Comparison of ENCODE assay signal across 8 mouse cellular contexts in genomic region chr8:112034603-112035002, GRCm38 (mm10). TPM values are rescaled to one million over a fixed set of nuclear protein-coding genes. Genes with fewer than 3 reads are reported as not detected.
DNase-seq lines count a peak whose midpoint lies in the region; ATAC-seq and TF ChIP-seq lines count a peak whose summit lies in the region.

No protein-coding gene starts in this region.

- no peak overlapping the region for H3K4me3 ChIP-seq in hindbrain, embryonic 11.5 days (ENCODE audit: low read depth, low read length)
- no peak overlapping the region for H3K4me3 ChIP-seq in hindbrain, embryonic 13.5 days
- no peak overlapping the region for H3K4me3 ChIP-seq in embryonic facial prominence, embryonic 10.5 days
- H3K4me3 ChIP-seq in kidney, postnatal 0 days (replicated peaks; ENCODE audit: low read depth, low read length), result no peak overlapping the region

- TF ChIP-seq CTCF in kidney, postnatal 0 days (IDR thresholded peaks at IDR 0.05; ENCODE audit: low read depth), result peak; percentile 84

- whole genome bisulfite sequencing in hindbrain, embryonic 11.5 days, result 15% methylated on average over 8 of the region's 8 CpGs
- WGBS in hindbrain, embryonic 13.5 days, result 18% methylated on average over 8 of the region's 8 CpGs
- 12% methylated on average over 8 of the region's 8 CpGs for WGBS in embryonic facial prominence, embryonic 10.5 days
- WGBS in kidney, postnatal 0 days, result 9% methylated on average over 8 of the region's 8 CpGs

- no peaks in the 10 kb centered on the region for H3K4me1 ChIP-seq in hindbrain, embryonic 11.5 days (replicated peaks; ENCODE audit: control insufficient read depth, insufficient read depth, low read length)
- no peaks in the 10 kb centered on the region; the same call in 1 of the 2 replicates for H3K4me1 ChIP-seq in hindbrain, embryonic 13.5 days (replicated peaks)
- peaks cover 16% of the 10 kb centered on the region for H3K4me1 ChIP-seq in embryonic facial prominence, embryonic 10.5 days
- H3K4me1 ChIP-seq in kidney, postnatal 0 days (replicated peaks; ENCODE audit: insufficient read depth, low read length), result no peaks in the 10 kb centered on the region

- H3K9ac ChIP-seq in hindbrain, embryonic 11.5 days (ENCODE audit: low read depth, low read length), result no peak overlapping the region
- no peak overlapping the region for H3K9ac ChIP-seq in hindbrain, embryonic 13.5 days
- no peak overlapping the region for H3K9ac ChIP-seq in kidney, postnatal 0 days (ENCODE audit: low read depth, low read length)

- no peaks in the 10 kb centered on the region for H3K9me3 ChIP-seq in hindbrain, embryonic 11.5 days (ENCODE audit: control insufficient read depth, low read length)
- no peaks in the 10 kb centered on the region for H3K9me3 ChIP-seq in hindbrain, embryonic 13.5 days
- no peaks in the 10 kb centered on the region for H3K9me3 ChIP-seq in embryonic facial prominence, embryonic 10.5 days
- H3K9me3 ChIP-seq in kidney, postnatal 0 days (replicated peaks; ENCODE audit: low read length), result no peaks in the 10 kb centered on the region

- peak; percentile 82 for DNase-seq in hindbrain, embryonic 11.5 days (ENCODE audit: low spot score)
- peak; percentile 88 for DNase-seq in adipocyte (ENCODE audit: low spot score)
- peak; percentile 74 for DNase-seq in embryonic facial prominence, embryonic 10.5 days (ENCODE audit: low spot score)
- peak; percentile 91 for DNase-seq in kidney, postnatal 0 days (ENCODE audit: low spot score)
- no peak for DNase-seq in right cerebral cortex, postnatal 4 days

- H3K36me3 ChIP-seq in hindbrain, embryonic 11.5 days (ENCODE audit: control insufficient read depth, insufficient read depth, low read length), result no peaks in the 10 kb centered on the region
- no peaks in the 10 kb centered on the region for H3K36me3 ChIP-seq in hindbrain, embryonic 13.5 days
- no peaks in the 10 kb centered on the region for H3K36me3 ChIP-seq in embryonic facial prominence, embryonic 10.5 days (replicated peaks)
- no peaks in the 10 kb centered on the region for H3K36me3 ChIP-seq in kidney, postnatal 0 days (ENCODE audit: insufficient read depth, low read length)

- no peaks in the 10 kb centered on the region for H3K27me3 ChIP-seq in hindbrain, embryonic 11.5 days (ENCODE audit: control insufficient read depth, insufficient read depth, low read length)
- H3K27me3 ChIP-seq in hindbrain, embryonic 13.5 days, result no peaks in the 10 kb centered on the region
- H3K27me3 ChIP-seq in embryonic facial prominence, embryonic 10.5 days (replicated peaks; ENCODE audit: low read depth, poor library complexity, severe bottlenecking), result no peaks in the 10 kb centered on the region
- H3K27me3 ChIP-seq in kidney, postnatal 0 days (ENCODE audit: insufficient read depth, low read length), result no peaks in the 10 kb centered on the region

- ATAC-seq in hindbrain, embryonic 11.5 days (ENCODE audit: low FRiP score), result peak; percentile 45; the same call in 1 of the 2 replicates
- ATAC-seq in hindbrain, embryonic 13.5 days (ENCODE audit: low FRiP score), result no peak
- ATAC-seq in CD4-positive, CD25-positive, alpha-beta regulatory T cell, adult 4 months, result peak; percentile 91
- no peak for ATAC-seq in kidney, postnatal 0 days (replicated peaks; ENCODE audit: low FRiP score, low read depth)
- peak; percentile 95 for ATAC-seq in megakaryocyte-erythroid progenitor cell, adult 5-6 weeks (replicated peaks; ENCODE audit: low FRiP score, low TSS enrichment, poor library complexity, severe bottlenecking)

- H3K4me2 ChIP-seq in hindbrain, embryonic 11.5 days (replicated peaks; ENCODE audit: low read depth, low read length), result no peak overlapping the region
- H3K4me2 ChIP-seq in hindbrain, embryonic 13.5 days, result no peak overlapping the region
- no peak overlapping the region for H3K4me2 ChIP-seq in kidney, postnatal 0 days (ENCODE audit: low read length)

- H3K27ac ChIP-seq in hindbrain, embryonic 11.5 days (ENCODE audit: low read depth, low read length), result no peak overlapping the region
- H3K27ac ChIP-seq in hindbrain, embryonic 13.5 days, result no peak overlapping the region
- no peak overlapping the region for H3K27ac ChIP-seq in embryonic facial prominence, embryonic 10.5 days (replicated peaks)
- no peak overlapping the region for H3K27ac ChIP-seq in kidney, postnatal 0 days

RNA-seq across cellular contexts. Expression of gene Gm6793, which starts 19.8 kb away (rescaled TPM):
- polyA plus RNA-seq in hindbrain, embryonic 11.5 days (2014; fragmentation: Nextera tagmentation; extraction: Ambion mirVana), result 0.61 and 0.93 TPM in 2 replicates
- polyA plus RNA-seq in hindbrain, embryonic 13.5 days (2015; fragmentation: Nextera tagmentation; extraction: Ambion mirVana), result 0.54 and 0.82 TPM in 2 replicates
- under 1 TPM; 0.96 to 1.00 TPM for polyA plus RNA-seq in CD4-positive, CD25-positive, alpha-beta regulatory T cell, adult 4 months (2017; shearing (Covaris generic))
- polyA plus RNA-seq in embryonic facial prominence, embryonic 10.5 days (2016; fragmentation: Nextera tagmentation; extraction: Ambion mirVana), result 0.25 and 0.45 TPM in 2 replicates
- polyA plus RNA-seq in kidney, postnatal 0 days (2015; fragmentation: Nextera tagmentation; extraction: Ambion mirVana), result 0.29 and 0.43 TPM in 2 replicates
- total RNA-seq in megakaryocyte-erythroid progenitor cell, adult 5-6 weeks (2014; fragmentation: Nextera tagmentation), result not detected in 2 replicates
- not detected in 2 replicates for total RNA-seq in megakaryocyte-erythroid progenitor cell, adult 5-6 weeks (2017)

RNA-seq across cellular contexts. Expression of gene Terf2ip, which starts 23.4 kb away (rescaled TPM):
- 31.9 and 33.5 TPM in 2 replicates for polyA plus RNA-seq in hindbrain, embryonic 11.5 days (2014; fragmentation: Nextera tagmentation; extraction: Ambion mirVana)
- 56.4 and 58.0 TPM in 2 replicates for polyA plus RNA-seq in hindbrain, embryonic 13.5 days (2015; fragmentation: Nextera tagmentation; extraction: Ambion mirVana)
- 10 to 100 TPM in 1 of 2 experiments, 1 to 10 TPM in 1; 9.9 to 11.4 TPM for polyA plus RNA-seq in CD4-positive, CD25-positive, alpha-beta regulatory T cell, adult 4 months (2017; shearing (Covaris generic))
- polyA plus RNA-seq in embryonic facial prominence, embryonic 10.5 days (2016; fragmentation: Nextera tagmentation; extraction: Ambion mirVana), result 27.0 and 28.6 TPM in 2 replicates
- polyA plus RNA-seq in kidney, postnatal 0 days (2015; fragmentation: Nextera tagmentation; extraction: Ambion mirVana), result 15.7 and 18.6 TPM in 2 replicates
- total RNA-seq in megakaryocyte-erythroid progenitor cell, adult 5-6 weeks (2014; fragmentation: Nextera tagmentation), result 11.3 and 12.0 TPM in 2 replicates
- total RNA-seq in megakaryocyte-erythroid progenitor cell, adult 5-6 weeks (2017), result 14.5 and 16.8 TPM in 2 replicates

RNA-seq across cellular contexts. Expression of gene Kars, which starts 23.5 kb away (rescaled TPM):
- polyA plus RNA-seq in hindbrain, embryonic 11.5 days (2014; fragmentation: Nextera tagmentation; extraction: Ambion mirVana), result 239 and 248 TPM in 2 replicates
- 171 and 172 TPM in 2 replicates for polyA plus RNA-seq in hindbrain, embryonic 13.5 days (2015; fragmentation: Nextera tagmentation; extraction: Ambion mirVana)
- 100 to 1,000 TPM; 166 to 286 TPM for polyA plus RNA-seq in CD4-positive, CD25-positive, alpha-beta regulatory T cell, adult 4 months (2017; shearing (Covaris generic))
- 274 and 284 TPM in 2 replicates for polyA plus RNA-seq in embryonic facial prominence, embryonic 10.5 days (2016; fragmentation: Nextera tagmentation; extraction: Ambion mirVana)
- polyA plus RNA-seq in kidney, postnatal 0 days (2015; fragmentation: Nextera tagmentation; extraction: Ambion mirVana), result 139 and 153 TPM in 2 replicates
- 164 and 171 TPM in 2 replicates for total RNA-seq in megakaryocyte-erythroid progenitor cell, adult 5-6 weeks (2014; fragmentation: Nextera tagmentation)
- 220 and 274 TPM in 2 replicates for total RNA-seq in megakaryocyte-erythroid progenitor cell, adult 5-6 weeks (2017)

RNA-seq across cellular contexts. Expression of gene Adat1, which starts 42.5 kb away (rescaled TPM):
- polyA plus RNA-seq in hindbrain, embryonic 11.5 days (2014; fragmentation: Nextera tagmentation; extraction: Ambion mirVana), result 9.4 and 14.0 TPM in 2 replicates
- polyA plus RNA-seq in hindbrain, embryonic 13.5 days (2015; fragmentation: Nextera tagmentation; extraction: Ambion mirVana), result 8.1 and 8.5 TPM in 2 replicates
- polyA plus RNA-seq in CD4-positive, CD25-positive, alpha-beta regulatory T cell, adult 4 months (2017; shearing (Covaris generic)), result 1 to 10 TPM; 7.9 to 8.7 TPM
- 15.7 and 17.1 TPM in 2 replicates for polyA plus RNA-seq in embryonic facial prominence, embryonic 10.5 days (2016; fragmentation: Nextera tagmentation; extraction: Ambion mirVana)
- 5.3 and 6.1 TPM in 2 replicates for polyA plus RNA-seq in kidney, postnatal 0 days (2015; fragmentation: Nextera tagmentation; extraction: Ambion mirVana)
- total RNA-seq in megakaryocyte-erythroid progenitor cell, adult 5-6 weeks (2014; fragmentation: Nextera tagmentation), result 14.0 and 23.7 TPM in 2 replicates
- total RNA-seq in megakaryocyte-erythroid progenitor cell, adult 5-6 weeks (2017), result 6.7 and 7.2 TPM in 2 replicates

Comparison
In these comparisons a context has a peak if more than half of its experiments do, and no peak if none do; other contexts are left out.
1. ATAC-seq: peak in hindbrain, embryonic 11.5 days (single experiment), CD4-positive, CD25-positive, alpha-beta regulatory T cell, adult 4 months (single experiment) and megakaryocyte-erythroid progenitor cell, adult 5-6 weeks (single experiment); none in hindbrain, embryonic 13.5 days (single experiment) and kidney, postnatal 0 days (single experiment).